Mouse (Mus musculus) olfactory bulb, adult 2 months (tissue): Measurements from ENCODE around the gene Enho.

Source experiments
- CTCF ChIP-seq: fragments of 200-500 bp; IDR thresholded peaks from 2 replicates; pipeline ENCODE4 v1.5.1; 2012; ENCODE audit warnings: low read depth, mild to moderate bottlenecking, low read length, moderate library complexity; ENCODE audit not compliant: insufficient read depth
- POLR2A ChIP-seq: fragments of 200-500 bp; IDR thresholded peaks from 2 replicates; pipeline ENCODE4 v1.6.1; 2012; ENCODE audit warnings: mild to moderate bottlenecking, low read depth, low read length, moderate library complexity; ENCODE audit not compliant: insufficient read depth

DNA sequence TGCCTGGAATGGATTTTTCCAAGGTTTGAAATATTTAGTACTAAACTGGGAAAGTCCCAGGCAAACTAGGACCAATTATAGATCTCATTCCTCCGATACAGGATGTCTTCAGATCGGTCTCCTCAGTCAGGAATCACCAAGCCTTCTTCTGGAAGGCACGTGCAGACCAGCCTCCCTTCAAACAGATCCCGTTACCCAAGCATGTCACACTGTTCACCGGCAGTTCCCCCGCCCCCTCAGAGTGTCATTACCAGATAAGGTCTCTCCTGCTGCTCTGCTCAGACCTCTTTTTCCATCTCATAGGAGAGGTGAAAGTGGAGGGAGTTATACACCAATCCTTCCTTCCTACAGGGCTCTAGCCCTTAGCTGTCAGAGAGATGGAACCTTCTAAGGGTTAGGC is 13.6 kb upstream of the Enho start:
- TF ChIP-seq POLR2A (no peak), CTCF (no peak)
